Mouse (Mus musculus): ENCODE data around the gene 4933417A18Rik. TPM values are rescaled to one million over a fixed set of nuclear protein-coding genes. Genes with fewer than 3 reads are reported as not detected.
"Not testable (repeated sequence)": the region's sequence is repeated elsewhere in the genome, so short reads cannot be mapped to it uniquely, and the experiment has no call there.

4933417A18Rik gene
- polyA plus RNA-seq, 1 experiment from 2014 or later = not detected

DNA sequence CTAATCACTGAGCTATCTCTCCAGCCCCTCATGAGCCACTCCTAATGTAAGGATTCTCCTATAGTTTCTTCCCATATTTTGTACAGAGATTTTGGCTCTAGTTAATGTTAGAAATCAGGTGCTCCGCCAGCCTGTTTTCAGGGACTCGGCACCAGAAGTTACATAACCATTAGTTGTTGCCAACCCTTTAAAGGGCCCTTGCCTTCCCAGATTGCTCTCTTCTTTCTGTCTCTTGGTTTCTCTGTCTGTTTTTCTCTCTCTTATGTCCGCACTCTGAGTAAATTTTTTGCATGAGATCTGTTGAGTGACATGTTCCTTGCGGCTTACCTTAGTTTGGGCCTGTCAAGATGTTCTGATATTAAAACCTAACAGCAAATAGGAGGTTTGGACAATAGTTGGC lies 51.9 kb downstream of the 4933417A18Rik start:
- Histone ChIP-seq H3K4me1 (ENCODE audit: insufficient read depth) (no peaks in the 10 kb centered on the region), H3K27ac (ENCODE audit: low read depth) (no peak overlapping the region), H3K9ac (no peak overlapping the region), H3K4me3 (ENCODE audit: low read depth, low read length) (no peak overlapping the region), H3K36me3 (ENCODE audit: insufficient read depth) (peaks cover 41% of the 10 kb centered on the region), H3K9me3 (ENCODE audit: low read depth, low read length) (no peaks in the 10 kb centered on the region), H3K27me3 (ENCODE audit: insufficient read depth, low read length) (no peaks in the 10 kb centered on the region), H3K4me2 (no peak overlapping the region)
- ATAC-seq (ENCODE audit: insufficient read depth) = no peak
- DNase-seq = no peak
- WGBS = 89% methylated on average over 4 of the region's 4 CpGs
- no peak for TF ChIP-seq CTCF (IDR thresholded peaks at IDR 0.05; ENCODE audit: low read depth)

DNA sequence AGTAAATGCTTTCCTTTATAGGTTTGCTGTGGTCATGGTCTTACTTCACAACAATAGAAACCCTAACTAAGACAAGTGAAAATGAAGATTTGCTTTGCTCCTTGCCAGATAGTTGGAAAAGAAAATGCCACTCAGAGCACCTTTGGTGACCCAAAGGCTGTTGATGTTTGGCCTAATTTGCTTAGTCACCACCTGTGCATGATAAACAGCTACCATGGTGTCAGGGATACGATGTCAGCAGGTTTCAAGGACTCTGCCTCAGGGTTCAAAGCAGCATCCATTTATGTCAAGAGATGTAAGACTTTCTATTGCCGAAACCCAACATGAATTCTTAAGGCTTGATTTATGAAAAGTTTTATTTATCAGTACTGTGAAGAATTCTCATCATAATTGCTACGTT lies 53.2 kb downstream of the 4933417A18Rik start:
- Histone ChIP-seq H3K9me3 (ENCODE audit: low read depth, low read length) (no peaks in the 10 kb centered on the region), H3K4me3 (ENCODE audit: low read depth, low read length) (no peak overlapping the region), H3K4me1 (ENCODE audit: insufficient read depth) (no peaks in the 10 kb centered on the region), H3K4me2 (no peak overlapping the region), H3K9ac (no peak overlapping the region), H3K36me3 (ENCODE audit: insufficient read depth) (peaks cover 52% of the 10 kb centered on the region), H3K27me3 (ENCODE audit: insufficient read depth, low read length) (no peaks in the 10 kb centered on the region), H3K27ac (ENCODE audit: low read depth) (no peak overlapping the region)
- no peak for DNase-seq
- TF ChIP-seq CTCF (IDR thresholded peaks at IDR 0.05; ENCODE audit: low read depth) = no peak
- no peak for ATAC-seq (ENCODE audit: insufficient read depth)
- WGBS = 90% methylated on average over 3 of the region's 3 CpGs

DNA sequence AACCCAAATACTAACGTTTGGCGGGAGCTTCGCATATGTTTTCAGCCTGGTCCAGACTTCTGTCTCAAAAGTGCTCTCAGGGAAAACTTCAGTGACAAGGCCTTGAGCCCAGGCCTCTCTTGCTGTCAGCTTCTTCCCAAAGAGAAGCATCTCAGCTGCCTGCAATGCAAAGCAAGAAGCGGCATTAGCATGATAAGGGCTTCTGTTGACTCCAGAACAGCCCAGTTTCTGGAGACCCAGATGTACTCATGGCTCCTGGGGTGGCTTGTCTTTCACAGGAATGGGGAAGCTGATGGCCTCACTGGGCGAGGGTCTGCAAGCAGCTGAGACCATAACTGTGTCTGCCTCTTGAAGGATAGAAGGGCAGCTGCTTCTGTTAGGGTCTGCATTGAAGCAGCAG lies 54.4 kb downstream of the 4933417A18Rik start:
- 77% methylated on average over 5 of the region's 5 CpGs for WGBS

DNA sequence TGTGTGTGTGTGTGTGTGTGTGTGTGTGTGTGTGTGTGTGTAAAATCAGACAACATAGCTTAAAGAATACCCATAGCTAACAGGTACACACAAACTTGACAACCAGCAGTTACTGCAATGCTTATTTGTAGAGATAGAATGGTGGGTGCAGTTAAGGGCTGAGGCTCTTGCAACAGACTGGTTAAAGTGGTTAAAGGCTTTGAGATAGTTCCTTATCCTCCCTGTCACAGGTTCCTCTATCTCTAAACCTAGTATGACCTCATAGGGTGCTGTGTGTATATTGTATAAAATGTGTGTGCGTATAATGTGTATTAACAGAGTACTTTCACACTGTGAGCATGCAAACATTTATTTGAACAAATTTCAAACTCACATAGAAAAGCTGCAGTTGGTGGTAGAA lies 59.3 kb downstream of the 4933417A18Rik start:
- peaks cover 81% of the 10 kb centered on the region for H3K36me3 ChIP-seq (ENCODE audit: insufficient read depth)
- WGBS = 100% methylated on average over 1 of the region's 1 CpGs
- H3K9ac ChIP-seq; H3K27ac ChIP-seq (ENCODE audit: low read depth); H3K4me1 ChIP-seq (ENCODE audit: insufficient read depth); H3K9me3 ChIP-seq (ENCODE audit: low read depth, low read length); H3K4me2 ChIP-seq; H3K27me3 ChIP-seq (ENCODE audit: insufficient read depth, low read length); H3K4me3 ChIP-seq (ENCODE audit: low read depth, low read length); DNase-seq; ATAC-seq (ENCODE audit: insufficient read depth): not testable (repeated sequence)

More for the DNA sequence above, 54.4 kb downstream of the 4933417A18Rik start:
- not testable (repeated sequence) for H3K27ac ChIP-seq (ENCODE audit: low read depth); H3K9me3 ChIP-seq (ENCODE audit: low read depth, low read length); H3K4me1 ChIP-seq (ENCODE audit: insufficient read depth); H3K4me2 ChIP-seq; H3K27me3 ChIP-seq (ENCODE audit: insufficient read depth, low read length); DNase-seq; ATAC-seq (ENCODE audit: insufficient read depth); H3K9ac ChIP-seq; H3K4me3 ChIP-seq (ENCODE audit: low read depth, low read length)
- peaks cover 56% of the 10 kb centered on the region for H3K36me3 ChIP-seq (ENCODE audit: insufficient read depth)

DNA sequence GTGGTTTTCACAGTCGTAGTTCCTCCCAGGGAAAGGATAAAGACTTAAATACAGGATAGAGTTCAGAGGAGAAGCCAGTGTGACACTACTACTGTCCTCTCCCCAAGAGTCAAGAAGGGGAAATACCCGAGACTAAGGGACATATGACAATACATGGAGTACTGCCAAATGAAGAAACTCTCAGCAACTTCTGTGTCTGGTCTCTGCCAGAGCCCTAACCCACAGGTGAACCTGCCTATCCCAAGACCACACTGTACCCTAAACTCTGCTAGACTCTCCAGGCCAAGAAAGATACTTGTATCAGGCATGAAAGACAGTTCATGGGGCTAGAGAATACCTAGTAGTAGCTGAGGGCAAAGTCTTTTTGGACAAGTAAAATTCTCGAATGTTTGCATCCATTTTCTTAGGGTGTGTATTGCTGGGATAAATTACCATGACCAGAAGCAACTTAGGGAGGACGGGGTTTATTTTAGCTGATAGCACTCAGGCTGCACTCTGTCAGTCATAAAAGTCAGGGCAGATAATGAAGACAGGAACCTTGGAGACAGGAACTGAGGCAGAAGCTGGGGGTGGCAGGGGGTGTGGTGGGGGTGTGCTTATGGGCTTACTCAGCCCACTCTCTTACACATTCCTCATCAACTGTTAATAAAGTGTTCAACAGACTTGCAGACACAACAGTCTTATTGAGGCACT lies 67.5 kb downstream of the 4933417A18Rik start:
- DNase-seq (no peak), ATAC-seq (ENCODE audit: insufficient read depth) (no peak)
- no peak overlapping the region for H3K4me3 ChIP-seq (ENCODE audit: low read depth, low read length)
- no peaks in the 10 kb centered on the region for H3K4me1 ChIP-seq (ENCODE audit: insufficient read depth)
- H3K36me3 ChIP-seq (ENCODE audit: insufficient read depth) = peaks cover 34% of the 10 kb centered on the region
- no peaks in the 10 kb centered on the region for H3K9me3 ChIP-seq (ENCODE audit: low read depth, low read length)
- TF ChIP-seq CTCF (IDR thresholded peaks at IDR 0.05; ENCODE audit: low read depth) = no peak
- WGBS = 68% methylated on average over 4 of the region's 4 CpGs
- no peak overlapping the region for H3K27ac ChIP-seq (ENCODE audit: low read depth)
- no peaks in the 10 kb centered on the region for H3K27me3 ChIP-seq (ENCODE audit: insufficient read depth, low read length)
- H3K9ac ChIP-seq = no peak overlapping the region
- 0 out of 2 replicates have a peak overlapping the region, but pooled peaks have one; percentile 15 for H3K4me2 ChIP-seq

DNA sequence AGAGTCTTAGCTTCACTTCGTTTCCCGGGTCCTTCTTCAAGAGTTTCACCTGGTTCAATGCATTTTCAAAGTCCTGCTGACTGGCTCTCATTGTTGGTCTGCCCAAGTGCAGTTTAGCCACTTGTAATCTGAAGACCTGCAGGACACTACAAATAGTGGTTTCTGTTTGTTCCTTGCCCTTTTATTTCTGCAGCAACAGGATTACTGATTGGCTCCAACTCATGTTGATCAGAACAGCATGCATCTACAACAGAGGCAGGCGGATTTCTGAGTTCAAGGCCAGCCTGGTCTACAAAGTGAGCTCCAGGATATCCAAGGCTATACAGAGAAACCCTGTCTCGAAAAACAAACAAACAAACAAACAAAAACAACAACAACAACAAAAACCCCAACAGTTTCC lies 68.9 kb downstream of the 4933417A18Rik start:
- no peaks in the 10 kb centered on the region for H3K4me1 ChIP-seq (ENCODE audit: insufficient read depth)
- H3K27me3 ChIP-seq (ENCODE audit: insufficient read depth, low read length) = no peaks in the 10 kb centered on the region
- DNase-seq (no peak), ATAC-seq (ENCODE audit: insufficient read depth) (no peak)
- TF ChIP-seq CTCF (IDR thresholded peaks at IDR 0.05; ENCODE audit: low read depth) = no peak
- H3K36me3 ChIP-seq (ENCODE audit: insufficient read depth) = peaks cover 21% of the 10 kb centered on the region
- H3K4me3 ChIP-seq (ENCODE audit: low read depth, low read length) = peak overlapping the region; percentile 65
- peak overlapping the region; percentile 81 for H3K9ac ChIP-seq
- H3K4me2 ChIP-seq = peak overlapping the region; percentile 67
- H3K27ac ChIP-seq (ENCODE audit: low read depth) = no peak overlapping the region
- WGBS = 55% methylated on average over 4 of the region's 4 CpGs
- no peaks in the 10 kb centered on the region for H3K9me3 ChIP-seq (ENCODE audit: low read depth, low read length)

DNA sequence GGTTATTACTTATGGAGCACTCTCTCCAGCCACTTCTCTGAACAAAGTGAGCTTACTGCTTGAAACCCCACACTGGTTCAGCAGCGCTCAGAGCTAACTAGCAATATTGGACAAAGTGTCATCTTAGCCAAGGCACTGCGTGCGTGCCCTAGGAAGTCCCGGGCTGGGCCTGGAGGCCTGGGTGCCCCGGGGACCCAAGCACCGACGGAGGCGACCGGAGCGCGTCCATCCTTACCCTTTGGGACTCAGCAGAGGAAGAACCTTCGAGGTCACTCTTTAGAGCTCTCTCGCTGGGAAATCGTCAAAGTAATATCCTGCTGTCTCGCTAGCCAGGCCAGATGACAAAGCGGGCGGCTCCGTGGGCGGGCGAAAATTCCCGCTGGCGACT lies 69.4 kb downstream of the 4933417A18Rik start:
- Histone ChIP-seq H3K4me2 (peak overlapping the region; percentile 67), H3K4me3 (ENCODE audit: low read depth, low read length) (peak overlapping the region; percentile 65), H3K36me3 (ENCODE audit: insufficient read depth) (peaks cover 16% of the 10 kb centered on the region), H3K4me1 (ENCODE audit: insufficient read depth) (no peaks in the 10 kb centered on the region), H3K27ac (ENCODE audit: low read depth) (peak overlapping the region; percentile 94), H3K9ac (peak overlapping the region; percentile 81), H3K27me3 (ENCODE audit: insufficient read depth, low read length) (no peaks in the 10 kb centered on the region), H3K9me3 (ENCODE audit: low read depth, low read length) (no peaks in the 10 kb centered on the region)
- under 1% methylated on average over 22 of the region's 22 CpGs for WGBS
- DNase-seq (peak; percentile 63), ATAC-seq (ENCODE audit: insufficient read depth) (peak; percentile 72)
- TF ChIP-seq CTCF (IDR thresholded peaks at IDR 0.05; ENCODE audit: low read depth) = no peak

All from lung, embryonic 14.5 days (tissue).